Mouse (Mus musculus) thymus, postnatal 14 days (tissue): ENCODE data around the gene Rasgrp4.
"Not testable (repeated sequence)": the region's sequence is repeated elsewhere in the genome, so short reads cannot be mapped to it uniquely, and the experiment has no call there.

ENCODE experiments used
- DNase-seq: peaks from one replicate; pipeline ENCODE4 v3.0.0; 2021

The Rasgrp4 gene

DNA sequence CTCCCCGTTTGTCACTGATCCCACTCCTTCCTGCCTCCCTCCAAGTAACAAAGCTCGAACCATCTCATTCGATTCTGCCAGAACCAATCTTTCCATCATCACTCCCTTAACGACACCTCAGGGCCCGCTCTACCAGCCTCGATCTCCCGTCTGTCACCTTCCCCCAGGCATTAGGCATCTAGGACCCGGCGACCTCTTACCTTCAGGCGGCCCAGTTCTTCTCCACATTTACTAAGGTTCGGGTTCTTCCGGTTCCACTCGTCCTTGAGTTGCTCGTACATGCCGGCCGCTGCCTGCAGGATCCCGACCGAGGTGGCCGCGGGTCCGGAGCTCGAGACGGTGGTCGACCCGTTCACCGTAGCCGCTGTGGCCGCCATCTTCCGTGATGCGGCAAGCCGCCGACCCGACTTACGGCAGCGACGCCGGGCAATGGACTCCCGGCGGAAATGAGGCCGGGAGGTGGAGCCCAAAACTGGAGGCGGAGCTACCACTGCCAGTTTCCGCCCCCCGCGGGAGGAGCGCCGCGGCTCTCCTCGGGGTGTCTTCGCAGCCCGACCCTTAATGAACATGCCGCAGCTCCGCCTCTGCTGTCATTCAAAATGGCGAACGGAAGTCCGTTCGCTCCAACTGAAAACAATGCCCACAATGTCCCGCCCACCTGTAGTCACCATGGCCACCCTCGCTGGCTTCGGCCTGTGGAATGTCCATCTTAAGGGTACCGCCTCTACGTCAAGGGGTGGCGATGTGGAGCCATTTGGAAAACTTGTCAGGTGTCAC is 45.6 kb downstream of the Rasgrp4 start, which contains the start of gene Psmd8:
Gene Psmd8, minus strand, starts transcription at position 625 of the 777 bp plus-strand sequence.
- peak; percentile 98 for DNase-seq

DNA sequence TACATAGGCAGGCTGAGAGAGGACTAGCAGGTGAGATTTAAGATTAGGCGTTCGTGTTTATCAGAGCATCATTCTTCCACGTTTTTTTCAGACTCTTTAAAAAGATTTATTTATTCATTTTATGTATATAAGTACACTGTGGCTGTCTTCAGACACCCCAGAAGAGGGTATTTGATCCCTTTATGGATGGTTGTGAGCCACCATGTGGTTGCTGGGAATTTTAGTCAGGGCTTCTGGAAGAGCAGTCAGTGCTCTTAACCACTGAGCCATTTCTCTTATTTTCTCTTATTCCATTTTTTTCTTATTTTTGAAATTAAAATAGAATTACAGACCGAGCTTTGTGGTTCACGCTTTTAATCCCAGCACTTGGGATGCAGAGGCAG is 46.2 kb downstream of the Rasgrp4 start:
- DNase-seq: no peak

DNA sequence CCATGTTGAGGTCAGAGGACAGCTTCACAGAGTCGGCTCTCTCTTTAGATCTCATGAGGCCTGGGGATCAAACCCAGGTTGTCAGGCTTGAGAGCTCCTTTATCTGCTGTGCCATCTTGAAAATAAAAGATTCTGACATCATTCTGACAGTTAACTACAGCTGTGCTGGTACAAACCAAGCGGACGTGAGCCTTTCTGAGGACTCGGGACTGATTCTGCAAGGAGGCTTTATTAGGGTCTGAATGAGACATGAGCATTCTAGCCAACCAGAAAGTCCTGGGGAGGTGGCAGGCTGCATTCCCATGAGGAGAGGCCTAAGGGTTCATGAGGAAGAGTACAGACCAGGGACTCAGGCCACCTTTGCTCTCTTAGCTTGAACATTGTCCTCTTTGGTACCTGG is 46.7 kb downstream of the Rasgrp4 start:
- not testable (repeated sequence) for DNase-seq

DNA sequence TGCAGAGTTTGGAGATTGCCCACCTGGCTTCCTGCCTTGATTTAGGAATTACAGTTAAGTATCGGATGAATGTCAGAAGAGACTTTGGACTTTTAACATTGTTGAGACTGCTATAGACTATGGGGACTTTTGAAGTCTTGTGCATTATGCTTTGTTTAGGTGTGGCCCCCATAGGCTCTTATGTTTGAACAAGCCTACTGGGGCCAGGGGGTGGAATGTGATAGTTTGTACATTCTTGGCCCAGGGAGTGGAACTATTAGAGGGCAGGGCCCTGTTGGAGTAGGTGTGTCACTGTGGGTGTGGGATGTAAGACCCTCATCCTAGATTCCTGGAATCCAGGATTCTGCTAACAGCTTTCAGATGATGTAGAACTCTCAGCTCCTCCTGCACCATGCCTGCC is 59.6 kb downstream of the Rasgrp4 start:
- not testable (repeated sequence) for DNase-seq

DNA sequence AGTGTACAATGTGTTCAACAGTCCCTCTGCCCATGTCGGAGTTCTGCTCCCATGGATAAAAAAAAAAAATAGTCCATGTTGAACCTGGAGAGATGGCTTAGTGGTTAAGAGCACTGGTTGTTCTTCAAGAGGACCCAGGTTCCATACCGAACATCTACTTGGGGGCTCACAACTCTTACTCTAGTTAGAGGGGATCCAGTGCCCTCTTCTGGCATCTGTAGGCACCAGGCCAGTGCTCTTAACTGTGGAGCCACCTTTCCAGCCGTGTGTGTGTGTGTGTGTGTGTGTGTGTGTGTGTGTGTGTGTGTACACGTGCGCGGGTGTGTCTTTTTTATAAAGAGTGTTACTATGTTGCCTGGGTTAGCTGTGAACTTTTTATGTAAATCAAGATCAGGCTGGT is 67.9 kb downstream of the Rasgrp4 start:
- peak; percentile 38 for DNase-seq
